Mouse (Mus musculus) adrenal gland, postnatal 25 days (tissue): Measurements from ENCODE around the gene Zc3h7b. TPM values are rescaled to one million over a fixed set of nuclear protein-coding genes. Genes with fewer than 3 reads are reported as not detected.

ENCODE experiments used
- DNase-seq: peaks from one replicate; pipeline ENCODE4 v3.0.0; 2021; ENCODE audit warnings: mixed read lengths
- total RNA-seq: library from RNA; stranded (reverse); gene quantifications from 2 replicates; pipeline ENCODE4 v1.2.3, GENCODE M21; 2021

Gene Zc3h7b
- total RNA-seq, 1 experiment from 2014 or later = 84.2 TPM

- DNase-seq = no peak
These were observed 70.0 kb downstream of the Zc3h7b start for GRCm38 (mm10) chr15:81814716-81815370.

DNA sequence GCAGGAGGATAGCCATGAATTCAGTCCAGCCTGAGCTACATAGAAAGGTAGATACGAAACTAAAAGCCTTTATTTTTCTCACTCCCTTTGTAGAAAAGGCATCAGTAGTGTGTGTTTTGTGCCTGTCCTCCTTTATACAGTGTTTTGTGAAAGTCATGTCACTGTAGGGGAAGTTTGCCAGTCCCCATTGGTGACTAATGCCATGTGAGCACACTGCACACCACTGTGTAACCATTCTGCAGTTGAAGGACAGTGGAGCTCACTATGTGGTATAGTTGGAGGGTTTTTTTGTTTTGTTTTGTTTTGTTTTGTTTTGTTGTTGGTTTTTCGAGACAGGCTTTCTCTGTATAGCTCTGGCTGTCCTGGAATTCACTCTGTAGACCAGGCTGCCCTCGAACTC lies 73.5 kb downstream of the Zc3h7b start:
- DNase-seq = no peak

GRCm38 (mm10) chr15:81822631-81823030 lies 77.8 kb downstream of the Zc3h7b start:
- no peak for DNase-seq

DNA sequence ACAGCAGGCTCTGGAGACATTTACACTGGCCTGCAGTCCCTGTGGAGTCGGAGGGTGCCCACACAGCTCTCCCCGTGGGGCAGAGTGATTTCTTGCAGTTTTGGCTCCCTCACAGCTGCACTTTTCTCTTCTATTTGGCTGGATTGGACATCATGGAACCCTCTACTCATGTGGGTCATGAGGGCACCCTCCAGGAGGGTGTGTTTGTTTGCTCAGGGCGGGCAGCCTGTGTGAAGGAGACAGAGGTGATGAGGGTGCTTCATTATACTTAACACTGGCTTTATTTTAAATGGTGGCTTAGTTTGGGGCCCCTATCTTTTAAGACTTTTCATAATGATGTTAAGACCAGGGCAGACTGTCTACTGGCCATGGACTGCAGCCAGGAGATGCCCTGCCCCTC lies 80.0 kb downstream of the Zc3h7b start:
- DNase-seq = no peak

DNA sequence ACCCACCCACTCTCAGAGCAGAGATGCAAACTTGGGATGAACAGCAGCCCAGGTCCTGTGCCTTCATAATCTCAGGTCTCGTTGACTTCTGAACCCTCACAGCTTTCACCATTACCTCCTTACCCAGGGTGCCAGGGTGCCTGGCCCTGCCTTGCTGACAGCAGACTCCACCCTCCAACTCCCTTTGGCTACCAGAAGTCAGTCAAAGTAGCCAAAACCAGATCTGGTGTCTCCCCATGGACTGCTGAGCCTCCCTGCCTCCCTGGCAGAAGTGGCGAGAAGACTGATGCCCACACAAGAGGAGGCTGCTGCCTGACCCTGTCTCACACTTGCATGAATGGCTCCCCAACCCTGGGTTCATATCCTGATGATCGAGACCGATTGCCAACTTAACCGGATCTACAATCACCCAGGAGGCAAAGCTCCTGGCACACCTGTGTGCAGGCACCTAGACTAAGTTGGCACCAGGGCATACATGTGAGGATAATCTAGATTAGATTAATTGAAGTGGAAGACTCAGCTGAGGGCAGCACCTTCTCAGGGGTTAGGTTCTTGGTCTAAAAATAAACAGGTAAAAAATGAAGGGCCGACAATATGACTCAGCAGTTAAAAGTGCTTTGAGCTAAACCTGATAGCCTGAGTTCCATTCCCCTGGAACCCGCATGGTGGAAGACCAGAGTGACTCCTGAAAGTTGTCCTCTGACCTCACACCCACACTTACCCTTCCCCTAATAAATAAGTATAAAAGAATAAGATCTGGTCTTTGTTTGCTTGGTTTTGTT lies 83.8 kb downstream of the Zc3h7b start:
- no peak for DNase-seq

DNA sequence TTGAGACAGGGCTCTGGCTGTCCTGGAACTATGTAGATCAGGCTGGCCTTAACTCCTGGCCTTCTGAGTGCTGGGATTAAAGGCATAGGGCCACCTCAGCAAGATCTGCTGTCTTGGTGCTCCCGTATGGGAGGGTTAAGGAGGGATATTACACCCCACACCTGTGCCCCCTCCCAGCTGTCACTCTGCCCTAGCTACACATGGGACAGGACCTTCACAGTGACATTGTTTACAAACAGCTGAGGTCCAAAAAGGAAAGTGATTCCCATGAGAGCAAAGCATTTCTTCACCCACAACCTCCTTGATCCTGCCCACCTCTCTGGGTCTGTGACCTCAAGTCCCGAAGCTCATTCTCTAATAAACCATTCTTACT lies 84.3 kb downstream of the Zc3h7b start:
- no peak for DNase-seq

- no peak for DNase-seq
These were observed 85.7 kb downstream of the Zc3h7b start for GRCm38 (mm10) chr15:81830530-81830929.

DNA sequence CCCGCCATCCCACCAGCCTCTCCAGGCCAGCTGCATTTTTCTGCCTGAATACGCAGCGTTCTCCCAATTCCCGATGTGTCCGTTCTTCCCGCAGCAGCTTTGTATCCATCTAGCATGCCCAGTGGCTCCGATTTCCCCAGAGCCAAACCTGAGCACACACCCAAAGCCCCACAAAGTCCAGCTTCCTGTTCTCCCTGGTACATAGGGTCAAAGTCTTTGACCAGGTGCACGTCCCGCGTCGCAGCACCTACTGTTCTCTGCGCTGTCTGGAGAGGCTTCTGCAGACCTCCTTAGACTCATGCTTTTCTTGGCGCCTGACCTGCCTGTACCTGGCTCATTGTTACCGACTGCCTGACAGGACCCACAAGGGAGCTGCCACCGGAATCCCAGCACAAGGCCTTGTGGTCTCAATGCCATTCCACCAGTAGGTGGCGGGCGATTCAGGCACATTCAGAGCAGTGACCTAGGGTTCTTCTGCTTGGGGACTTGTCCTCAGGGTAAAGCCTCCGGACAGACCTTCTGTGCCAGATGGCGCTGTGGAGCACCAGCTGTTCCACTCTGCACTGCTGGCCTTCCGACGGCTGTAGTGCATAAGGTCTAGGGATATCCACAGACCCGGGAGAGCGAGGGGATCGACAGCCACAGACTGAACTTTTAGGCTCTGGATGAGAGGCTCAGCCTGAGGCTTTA lies 86.4 kb downstream of the Zc3h7b start:
- peak; percentile 91 for DNase-seq

DNA sequence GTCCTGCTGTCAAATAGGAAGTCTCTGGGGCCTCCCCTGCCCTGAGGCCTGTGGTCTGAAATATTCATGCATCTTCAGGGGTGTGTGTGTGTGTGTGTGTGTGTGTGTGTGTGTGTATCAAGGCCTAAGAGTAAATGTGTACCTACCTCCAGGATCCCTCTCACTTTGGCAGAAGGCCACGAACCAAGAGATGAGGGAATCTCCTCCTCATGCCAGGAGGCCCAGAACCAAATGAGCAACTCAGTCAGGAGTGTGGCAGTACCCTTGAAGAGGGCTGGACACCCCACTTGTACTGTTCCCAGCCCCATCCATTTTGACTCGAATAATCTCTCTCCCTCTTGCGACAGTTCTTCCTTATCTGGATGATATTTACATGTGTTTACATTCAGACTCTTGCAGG lies 87.4 kb downstream of the Zc3h7b start:
- DNase-seq = no peak

DNA sequence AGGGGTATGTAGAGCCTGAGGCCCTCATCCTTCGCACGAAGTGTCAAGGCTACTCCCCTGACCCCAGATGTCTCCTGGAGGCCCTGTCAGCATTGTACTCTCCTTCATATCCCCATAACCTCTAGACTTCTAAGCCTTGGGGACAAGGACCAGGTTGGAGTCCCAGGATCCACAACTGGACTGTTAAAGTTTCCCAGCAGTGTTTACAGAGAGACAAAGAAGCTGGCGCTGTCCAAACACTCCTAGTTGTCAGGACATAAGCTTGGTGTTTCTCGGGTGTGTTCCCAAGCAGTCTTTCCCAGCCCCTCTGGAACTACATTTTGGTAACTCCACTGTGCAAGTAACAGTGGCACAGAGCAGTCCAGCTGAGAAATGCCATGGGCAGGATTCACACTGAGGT lies 88.6 kb downstream of the Zc3h7b start:
- DNase-seq = no peak

- no peak for DNase-seq
These were observed 89.4 kb downstream of the Zc3h7b start for GRCm38 (mm10) chr15:81834171-81834841.

DNA sequence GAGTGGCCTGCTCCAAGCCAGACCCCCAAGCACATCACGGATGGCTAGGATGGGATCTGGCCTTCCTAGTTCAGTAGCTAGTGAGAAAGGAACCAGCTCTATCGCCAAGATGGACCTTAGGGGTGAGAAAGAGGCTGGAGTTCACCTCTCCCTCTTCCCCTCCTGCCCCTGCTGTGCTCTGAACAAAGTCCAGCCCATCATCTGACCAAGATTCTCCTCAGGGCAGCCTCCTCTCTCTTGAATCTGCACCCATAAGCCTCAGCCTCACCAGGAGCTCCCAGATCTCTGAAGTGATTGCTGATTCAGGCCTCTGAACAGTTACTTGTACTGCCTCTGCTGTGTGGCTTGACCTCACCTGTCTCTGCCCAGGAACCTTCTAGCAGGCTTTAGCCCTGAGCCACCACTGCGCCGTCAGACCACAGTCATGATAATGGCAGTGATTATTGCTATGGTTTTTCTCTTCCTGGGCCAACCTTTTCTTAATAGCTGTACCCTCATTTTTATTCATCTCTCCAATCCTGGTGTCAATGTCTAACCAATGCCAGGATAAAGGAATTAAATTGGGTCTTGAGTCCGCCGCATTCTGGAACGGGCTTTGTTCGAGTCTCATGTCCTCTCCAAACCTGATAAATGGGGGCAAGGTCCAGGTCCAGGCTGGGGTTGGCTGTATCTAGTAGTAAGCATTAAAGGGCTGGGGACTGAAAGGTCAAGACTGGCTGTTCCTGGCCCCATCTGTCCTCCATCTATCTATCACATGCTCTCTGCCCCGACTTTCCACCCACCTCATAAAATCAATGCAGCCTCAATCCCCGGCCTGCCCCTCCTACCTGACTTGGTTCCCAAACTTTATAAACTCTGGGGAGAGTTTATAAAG lies 90.4 kb downstream of the Zc3h7b start:
- DNase-seq = no peak

DNA sequence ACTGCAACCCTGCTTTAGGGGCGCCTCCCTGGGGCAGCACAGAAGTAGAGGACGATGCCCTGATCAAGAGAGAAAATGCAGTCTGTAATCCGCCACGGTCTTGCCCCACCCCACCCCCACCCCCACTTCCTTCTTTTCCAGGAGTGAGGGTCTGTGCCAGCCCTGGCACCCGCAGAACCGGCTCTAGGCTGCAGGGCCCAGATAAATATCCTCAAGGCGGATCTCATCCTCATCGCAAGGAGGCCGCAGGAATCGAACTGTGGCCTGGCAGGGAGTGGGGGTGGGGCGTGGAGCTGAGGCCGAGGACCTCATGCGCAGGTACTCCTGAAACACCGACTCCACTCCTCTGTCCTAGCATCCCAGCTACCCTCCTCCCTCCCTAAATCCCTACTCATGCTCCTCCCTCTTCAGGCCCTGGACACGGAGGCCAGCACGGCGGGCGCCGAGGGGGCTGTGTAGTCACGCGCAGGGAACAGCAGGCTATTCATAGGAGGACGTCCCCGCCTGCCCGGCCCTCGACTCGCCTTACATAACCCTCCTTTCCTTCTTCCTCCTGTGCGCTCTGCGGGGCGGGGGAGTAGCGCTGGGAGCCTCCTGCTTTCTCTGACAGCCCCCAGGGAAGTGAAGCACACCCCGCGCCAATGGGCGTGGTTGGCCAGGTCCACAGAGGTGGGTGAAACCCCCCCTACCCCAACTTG lies 91.4 kb downstream of the Zc3h7b start:
- peak; percentile 73 for DNase-seq

GRCm38 (mm10) chr15:81836966-81837920 lies 92.4 kb downstream of the Zc3h7b start:
- DNase-seq = no peak

- no peak for DNase-seq
These were observed 93.8 kb downstream of the Zc3h7b start for GRCm38 (mm10) chr15:81838554-81839235.

DNA sequence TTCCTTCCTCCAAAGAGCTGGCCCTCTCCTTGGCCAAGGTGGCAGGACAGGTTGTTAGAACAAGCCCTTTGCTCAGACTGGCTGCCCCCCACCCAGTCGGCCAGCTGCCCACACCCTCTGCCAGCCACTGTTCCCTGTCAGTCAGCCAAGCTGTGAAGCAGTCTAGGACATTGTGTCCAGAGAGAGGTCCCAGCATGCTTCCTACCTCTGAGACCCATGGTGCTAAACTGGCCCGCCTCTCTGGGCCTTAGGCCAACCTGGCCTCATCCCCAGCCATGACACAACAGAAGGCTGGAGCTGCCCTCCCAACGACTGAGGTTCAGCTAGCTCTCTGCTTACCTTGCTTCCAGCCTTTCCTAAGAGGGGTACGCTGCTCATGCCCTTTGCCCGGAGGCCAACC lies 94.8 kb downstream of the Zc3h7b start:
- DNase-seq = peak; percentile 82

DNA sequence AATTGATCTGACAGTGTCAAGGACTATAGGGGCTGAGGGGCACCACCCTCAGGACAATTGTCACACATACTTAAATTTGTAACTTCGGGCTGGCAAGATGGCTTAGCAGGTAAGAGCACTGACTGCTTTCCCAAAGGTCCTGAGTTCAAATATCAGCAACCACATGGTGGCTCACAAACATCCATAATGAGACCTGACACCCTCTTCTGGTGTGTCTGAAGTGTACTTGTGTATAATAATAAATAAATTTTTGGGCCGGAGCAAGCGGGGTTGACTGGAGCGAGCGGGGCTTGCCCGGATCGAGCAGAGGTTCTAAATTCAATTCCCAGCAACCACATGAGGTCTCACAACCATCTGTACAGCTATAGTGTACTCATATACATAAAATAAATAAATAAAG lies 95.4 kb downstream of the Zc3h7b start:
- DNase-seq = no peak

DNA sequence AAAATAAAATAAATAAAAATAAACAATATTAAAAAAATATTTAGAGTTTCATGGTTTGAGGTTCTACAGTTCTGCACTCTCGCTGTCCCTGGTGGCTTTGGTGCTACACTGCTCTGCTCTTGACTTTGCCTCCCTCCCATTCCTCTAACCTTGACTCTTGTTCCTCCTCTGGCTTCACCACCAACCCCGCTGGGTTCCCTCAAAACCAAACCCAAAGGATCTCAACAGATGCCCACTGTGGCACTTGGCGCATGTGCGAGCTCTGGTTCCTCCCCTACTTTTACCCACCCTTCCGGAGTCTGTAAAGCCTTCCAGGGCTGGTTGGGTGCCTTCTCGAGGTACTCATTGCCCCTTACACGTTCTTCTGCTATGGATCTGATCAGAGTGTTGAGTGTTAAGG lies 97.4 kb downstream of the Zc3h7b start:
- no peak for DNase-seq

GRCm38 (mm10) chr15:81845033-81845625 lies 100.3 kb downstream of the Zc3h7b start:
- DNase-seq = no peak
